Mouse (Mus musculus): Measurements from ENCODE around the gene Mpped2. TPM values are rescaled to one million over a fixed set of nuclear protein-coding genes. Genes with fewer than 3 reads are reported as not detected.

The Mpped2 gene
- polyA plus RNA-seq, 1 experiment from 2014 or later = 106 TPM

- H3K27ac ChIP-seq = no peak overlapping the region
- 84% methylated on average over 5 of the region's 5 CpGs for WGBS
- H3K27me3 ChIP-seq (ENCODE audit: low read depth, poor library complexity, severe bottlenecking) = no peaks in the 10 kb centered on the region
Measured at GRCm38 (mm10) chr2:106735211-106735610, 42.1 kb downstream of the Mpped2 start.

GRCm38 (mm10) chr2:106735792-106736359 is 42.8 kb downstream of the Mpped2 start:
- no peaks in the 10 kb centered on the region for H3K9me3 ChIP-seq (replicated peaks)
- peaks cover 8% of the 10 kb centered on the region for H3K36me3 ChIP-seq
- 89% methylated on average over 15 of the region's 15 CpGs for WGBS
- peak overlapping the region; percentile 21; the same call in 1 of the 2 replicates for H3K27ac ChIP-seq
- DNase-seq (ENCODE audit: low spot score) = no peak
- H3K27me3 ChIP-seq (ENCODE audit: low read depth, poor library complexity, severe bottlenecking) = no peaks in the 10 kb centered on the region
- H3K4me3 ChIP-seq = no peak overlapping the region
- H3K4me1 ChIP-seq = peaks cover 8% of the 10 kb centered on the region; the same call in 1 of the 2 replicates

More at GRCm38 (mm10) chr2:106735211-106735610, 42.1 kb downstream of the Mpped2 start:
- Histone ChIP-seq H3K4me1 (peaks cover 14% of the 10 kb centered on the region; the same call in 1 of the 2 replicates), H3K4me3 (no peak overlapping the region), H3K9me3 (replicated peaks) (no peaks in the 10 kb centered on the region), H3K36me3 (peaks cover 13% of the 10 kb centered on the region)
- no peak for DNase-seq (ENCODE audit: low spot score)

GRCm38 (mm10) chr2:106738951-106739350 is 45.9 kb downstream of the Mpped2 start:
- WGBS = 96% methylated on average over 5 of the region's 5 CpGs
- H3K4me1 ChIP-seq = peaks cover 5% of the 10 kb centered on the region
- no peak for DNase-seq (ENCODE audit: low spot score)
- peaks cover 8% of the 10 kb centered on the region; the same call in 1 of the 2 replicates for H3K27me3 ChIP-seq (ENCODE audit: low read depth, poor library complexity, severe bottlenecking)
- H3K4me3 ChIP-seq = no peak overlapping the region
- H3K9me3 ChIP-seq (replicated peaks) = no peaks in the 10 kb centered on the region
- H3K27ac ChIP-seq = no peak overlapping the region
- peaks cover 15% of the 10 kb centered on the region for H3K36me3 ChIP-seq

- no peak overlapping the region for H3K4me3 ChIP-seq
- no peaks in the 10 kb centered on the region for H3K9me3 ChIP-seq (replicated peaks)
- H3K4me1 ChIP-seq = peaks cover 24% of the 10 kb centered on the region
- peaks cover 20% of the 10 kb centered on the region; the same call in 1 of the 2 replicates for H3K27me3 ChIP-seq (ENCODE audit: low read depth, poor library complexity, severe bottlenecking)
- H3K36me3 ChIP-seq = peaks cover 27% of the 10 kb centered on the region
- no peak overlapping the region for H3K27ac ChIP-seq
- no peak for DNase-seq (ENCODE audit: low spot score)
- WGBS = 79% methylated on average over 4 of the region's 4 CpGs
Measured at GRCm38 (mm10) chr2:106744086-106744485, 51.0 kb downstream of the Mpped2 start.

GRCm38 (mm10) chr2:106744601-106745000 is 51.5 kb downstream of the Mpped2 start:
- 10% methylated on average over 14 of the region's 14 CpGs for WGBS

GRCm38 (mm10) chr2:106745364-106745763 is 52.3 kb downstream of the Mpped2 start:
- no peak overlapping the region for H3K27ac ChIP-seq
- WGBS = 80% methylated on average over 1 of the region's 1 CpGs
- H3K36me3 ChIP-seq = peaks cover 26% of the 10 kb centered on the region
- DNase-seq (ENCODE audit: low spot score) = no peak
- peaks cover 22% of the 10 kb centered on the region; the same call in 1 of the 2 replicates for H3K27me3 ChIP-seq (ENCODE audit: low read depth, poor library complexity, severe bottlenecking)
- peaks cover 37% of the 10 kb centered on the region for H3K4me1 ChIP-seq
- H3K4me3 ChIP-seq = no peak overlapping the region
- no peaks in the 10 kb centered on the region for H3K9me3 ChIP-seq (replicated peaks)

More at GRCm38 (mm10) chr2:106744601-106745000, 51.5 kb downstream of the Mpped2 start:
- Histone ChIP-seq H3K27me3 (ENCODE audit: low read depth, poor library complexity, severe bottlenecking) (peaks cover 22% of the 10 kb centered on the region; the same call in 1 of the 2 replicates), H3K9me3 (replicated peaks) (no peaks in the 10 kb centered on the region), H3K4me1 (peaks cover 29% of the 10 kb centered on the region), H3K27ac (no peak overlapping the region), H3K4me3 (no peak overlapping the region), H3K36me3 (peaks cover 25% of the 10 kb centered on the region)
- peak; percentile 54 for DNase-seq (ENCODE audit: low spot score)

- H3K4me3 ChIP-seq = no peak overlapping the region
- no peak for DNase-seq (ENCODE audit: low spot score)
- no peak overlapping the region for H3K27ac ChIP-seq
- peaks cover 31% of the 10 kb centered on the region for H3K36me3 ChIP-seq
- no peaks in the 10 kb centered on the region for H3K9me3 ChIP-seq (replicated peaks)
- peaks cover 27% of the 10 kb centered on the region; the same call in 1 of the 2 replicates for H3K27me3 ChIP-seq (ENCODE audit: low read depth, poor library complexity, severe bottlenecking)
- 85% methylated on average over 6 of the region's 6 CpGs for WGBS
- peaks cover 43% of the 10 kb centered on the region for H3K4me1 ChIP-seq
Measured at GRCm38 (mm10) chr2:106746211-106746610, 53.1 kb downstream of the Mpped2 start.

GRCm38 (mm10) chr2:106746905-106747304 is 53.8 kb downstream of the Mpped2 start:
- Histone ChIP-seq H3K9me3 (replicated peaks) (no peaks in the 10 kb centered on the region), H3K4me1 (peaks cover 43% of the 10 kb centered on the region), H3K4me3 (no peak overlapping the region), H3K36me3 (peaks cover 25% of the 10 kb centered on the region), H3K27me3 (ENCODE audit: low read depth, poor library complexity, severe bottlenecking) (peaks cover 20% of the 10 kb centered on the region; the same call in 1 of the 2 replicates), H3K27ac (no peak overlapping the region)
- DNase-seq (ENCODE audit: low spot score) = no peak
- 55% methylated on average over 4 of the region's 4 CpGs for WGBS

- no peaks in the 10 kb centered on the region for H3K9me3 ChIP-seq (replicated peaks)
- H3K36me3 ChIP-seq = peaks cover 22% of the 10 kb centered on the region
- no peak overlapping the region for H3K4me3 ChIP-seq
- H3K27ac ChIP-seq = no peak overlapping the region
- DNase-seq (ENCODE audit: low spot score) = no peak
- peaks cover 20% of the 10 kb centered on the region; the same call in 1 of the 2 replicates for H3K27me3 ChIP-seq (ENCODE audit: low read depth, poor library complexity, severe bottlenecking)
- 87% methylated on average over 4 of the region's 4 CpGs for WGBS
- peaks cover 43% of the 10 kb centered on the region for H3K4me1 ChIP-seq
Measured at GRCm38 (mm10) chr2:106747342-106747741, 54.3 kb downstream of the Mpped2 start.

GRCm38 (mm10) chr2:106750878-106751277 is 57.8 kb downstream of the Mpped2 start:
- Histone ChIP-seq H3K27ac (no peak overlapping the region), H3K4me1 (peaks cover 37% of the 10 kb centered on the region), H3K9me3 (replicated peaks) (no peaks in the 10 kb centered on the region), H3K27me3 (ENCODE audit: low read depth, poor library complexity, severe bottlenecking) (peaks cover 20% of the 10 kb centered on the region; the same call in 1 of the 2 replicates), H3K36me3 (peaks cover 16% of the 10 kb centered on the region), H3K4me3 (no peak overlapping the region)
- 84% methylated on average over 3 of the region's 3 CpGs for WGBS
- DNase-seq (ENCODE audit: low spot score) = no peak

GRCm38 (mm10) chr2:106753703-106754102 is 60.6 kb downstream of the Mpped2 start:
- no peak overlapping the region for H3K4me3 ChIP-seq
- H3K27me3 ChIP-seq (ENCODE audit: low read depth, poor library complexity, severe bottlenecking) = peaks cover 10% of the 10 kb centered on the region; the same call in 1 of the 2 replicates
- no peak for DNase-seq (ENCODE audit: low spot score)
- H3K4me1 ChIP-seq = peaks cover 50% of the 10 kb centered on the region
- peaks cover 6% of the 10 kb centered on the region; the same call in 1 of the 2 replicates for H3K36me3 ChIP-seq
- H3K9me3 ChIP-seq (replicated peaks) = no peaks in the 10 kb centered on the region
- no peak overlapping the region for H3K27ac ChIP-seq
- 68% methylated on average over 5 of the region's 5 CpGs for WGBS

- Histone ChIP-seq H3K4me1 (peaks cover 42% of the 10 kb centered on the region), H3K9me3 (replicated peaks) (no peaks in the 10 kb centered on the region), H3K27me3 (ENCODE audit: low read depth, poor library complexity, severe bottlenecking) (peaks cover 7% of the 10 kb centered on the region; the same call in 1 of the 2 replicates), H3K27ac (no peak overlapping the region), H3K4me3 (no peak overlapping the region), H3K36me3 (peaks cover 6% of the 10 kb centered on the region; the same call in 1 of the 2 replicates)
- 74% methylated on average over 5 of the region's 5 CpGs for WGBS
- no peak for DNase-seq (ENCODE audit: low spot score)
Measured at GRCm38 (mm10) chr2:106754696-106755095, 61.6 kb downstream of the Mpped2 start.

GRCm38 (mm10) chr2:106756354-106757103 is 63.5 kb downstream of the Mpped2 start:
- Histone ChIP-seq H3K36me3 (no peaks in the 10 kb centered on the region), H3K4me1 (peaks cover 29% of the 10 kb centered on the region), H3K4me3 (no peak overlapping the region), H3K27ac (no peak overlapping the region), H3K27me3 (ENCODE audit: low read depth, poor library complexity, severe bottlenecking) (no peaks in the 10 kb centered on the region), H3K9me3 (replicated peaks) (no peaks in the 10 kb centered on the region)
- peak; percentile 50 for DNase-seq (ENCODE audit: low spot score)
- WGBS = 22% methylated on average over 13 of the region's 13 CpGs

All from limb, embryonic 10.5 days (tissue).